Mouse (Mus musculus): ENCODE measurements at regions not wholly inside any gene's neighbourhood (a gene's known extent, or its start where the extent isn't known, plus 50 kb on each side); places are given as distances from the start of the nearest gene placed in this dataset.

DNA sequence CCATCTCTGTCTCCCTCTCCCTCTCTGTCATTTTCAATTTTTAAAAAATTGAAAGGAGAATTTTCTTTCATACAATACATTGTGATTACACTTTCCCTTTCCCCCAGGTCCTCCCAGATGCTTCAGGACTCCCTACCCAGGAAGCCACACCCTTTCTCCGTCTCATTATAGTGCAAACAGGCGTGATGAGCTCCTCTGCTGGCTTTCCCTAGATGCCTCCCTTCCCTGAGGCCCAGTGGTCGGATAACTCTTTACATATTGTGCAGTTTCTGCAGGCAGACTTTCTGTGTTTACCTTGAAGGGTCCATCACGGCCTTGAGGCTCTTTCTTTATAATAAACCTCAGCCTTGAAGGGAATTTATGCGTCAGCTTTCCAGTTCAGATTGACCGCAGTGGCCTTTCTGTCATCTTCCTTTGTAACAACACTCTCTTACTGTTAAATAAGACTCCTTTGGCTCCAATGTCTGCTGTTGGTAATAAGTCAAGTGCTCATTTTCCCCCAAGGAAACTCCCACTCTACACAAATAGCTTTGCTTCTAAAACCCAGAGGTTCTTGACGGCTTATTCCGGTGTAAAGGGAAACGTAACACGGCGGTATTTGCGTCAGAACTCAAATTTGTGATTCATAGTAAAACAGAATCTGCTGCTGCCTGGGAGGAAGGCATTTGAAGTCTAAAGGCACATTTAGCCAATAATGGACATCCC, 52.7 kb upstream of the Smlr1 start:
- no peak for DNase-seq
- intact Hi-C loops (cut with DNase I; ENCODE audit: low total_unique reads): no loop called here
